Mouse (Mus musculus) limb, embryonic 10.5 days (tissue): ENCODE data around the gene Lmod2. TPM values are rescaled to one million over a fixed set of nuclear protein-coding genes. Genes with fewer than 3 reads are reported as not detected.

Source experiments
- DNase-seq: peaks from one replicate; pipeline ENCODE4 v3.0.0-alpha.2; 2017; ENCODE audit warnings: low spot score
- H3K27ac ChIP-seq: fragments of 300-500 bp; sonication (generic); 2 replicates; pipeline ENCODE4 v1.5.1; 2016; ENCODE audit warnings: mild to moderate bottlenecking
- H3K27me3 ChIP-seq: fragments of 300-500 bp; sonication (generic); 2 replicates; pipeline ENCODE4 v1.6.1; 2016; ENCODE audit warnings: low read depth, mild to moderate bottlenecking; ENCODE audit not compliant: poor library complexity, severe bottlenecking
- H3K36me3 ChIP-seq: fragments of 300-500 bp; sonication (generic); 2 replicates; pipeline ENCODE4 v1.6.1; 2016; ENCODE audit warnings: mild to moderate bottlenecking, moderate library complexity
- H3K4me1 ChIP-seq: fragments of 300-500 bp; sonication (generic); 2 replicates; pipeline ENCODE4 v1.6.1; 2016
- H3K4me3 ChIP-seq: fragments of 300-500 bp; sonication (generic); 2 replicates; pipeline ENCODE4 v1.5.1; 2016; ENCODE audit warnings: mild to moderate bottlenecking, moderate library complexity
- H3K9me3 ChIP-seq: fragments of 300-500 bp; sonication (generic); replicated peaks from 2 replicates; pipeline ENCODE4 v1.6.1; 2016; ENCODE audit warnings: mild to moderate bottlenecking
- WGBS: fragments of 180-500 bp; shearing (Covaris S2); methylation state at CpG from one replicate; pipeline ENCODE4 v1.1.7; 2016; 5-methylcytosine and 5-hydroxymethylcytosine counted together
- polyA plus RNA-seq: library from polyadenylated mRNA; unstranded; fragments of >200 nt; fragmentation: Nextera tagmentation; extraction: Ambion mirVana; gene quantifications from 2 replicates; pipeline ENCODE4 v1.2.1, GENCODE M21; 2016

Gene Lmod2
- polyA plus RNA-seq, 1 experiment from 2014 or later: 0.06 TPM

DNA sequence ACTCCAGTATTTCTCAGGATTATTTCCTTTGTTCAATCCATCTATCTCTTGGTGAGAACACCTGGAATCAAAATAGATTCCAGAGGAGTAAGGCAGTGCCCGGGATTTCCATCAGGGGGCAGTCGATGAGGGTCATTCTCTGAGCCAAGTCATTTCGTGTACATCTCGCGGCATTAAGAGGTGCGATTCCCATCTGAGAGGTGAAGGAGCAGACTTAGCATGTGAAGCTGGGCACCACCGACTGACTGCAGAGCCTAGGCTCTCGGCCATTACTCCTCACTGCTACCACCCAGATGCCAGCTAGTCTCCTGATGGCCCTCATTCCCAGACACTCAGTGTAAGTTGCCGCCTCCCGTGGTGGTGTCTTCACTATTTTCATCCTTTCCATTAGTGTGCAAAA is 8.9 kb downstream of the Lmod2 start:
- Histone ChIP-seq H3K9me3 (no peaks in the 10 kb centered on the region), H3K36me3 (no peaks in the 10 kb centered on the region), H3K27ac (no peak overlapping the region), H3K4me3 (no peak overlapping the region), H3K27me3 (no peaks in the 10 kb centered on the region), H3K4me1 (no peaks in the 10 kb centered on the region)
- 76% methylated on average over 10 of the region's 10 CpGs for WGBS
- no peak for DNase-seq

DNA sequence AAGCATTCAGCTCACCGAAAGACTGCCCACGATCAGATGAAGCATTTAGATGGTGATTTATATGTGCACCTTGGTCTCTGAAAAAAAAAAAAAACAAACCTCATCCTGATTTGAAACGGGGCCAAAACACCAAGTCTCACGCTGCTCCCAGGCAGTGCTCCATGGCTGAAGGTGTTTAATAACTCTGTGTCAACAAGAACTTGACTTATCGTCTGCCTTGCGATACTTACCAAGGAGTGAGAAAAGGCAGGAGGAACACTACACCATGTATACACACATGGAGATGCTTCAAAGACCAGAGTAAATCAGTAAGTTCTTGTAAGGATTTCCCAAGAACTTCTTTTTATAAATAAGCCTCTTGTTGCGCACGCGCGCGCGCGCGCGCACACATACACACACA is 10.0 kb downstream of the Lmod2 start:
- 90% methylated on average over 15 of the region's 15 CpGs for WGBS
- Histone ChIP-seq H3K4me1 (no peaks in the 10 kb centered on the region), H3K27me3 (no peaks in the 10 kb centered on the region), H3K36me3 (peaks cover 3% of the 10 kb centered on the region; the same call in 1 of the 2 replicates), H3K9me3 (no peaks in the 10 kb centered on the region), H3K4me3 (no peak overlapping the region), H3K27ac (no peak overlapping the region)
- DNase-seq: no peak

DNA sequence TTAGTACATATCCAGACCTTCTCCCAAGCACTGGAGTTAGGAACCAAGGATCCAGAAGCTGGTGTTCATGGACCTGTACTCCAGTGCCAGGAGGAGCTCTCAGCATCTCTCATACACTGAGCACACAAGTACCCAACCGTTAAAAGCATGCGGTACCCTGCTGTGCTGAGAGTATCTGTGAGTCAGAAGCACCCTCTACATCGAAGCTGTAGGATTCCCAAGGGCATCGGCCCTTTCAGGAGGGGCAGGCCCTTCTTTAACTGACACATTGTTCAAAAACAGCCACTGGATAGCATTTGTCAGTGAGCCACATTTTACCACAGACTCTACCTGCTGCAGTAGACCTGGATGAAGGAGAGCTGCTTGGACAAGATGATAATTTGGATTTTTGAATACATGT is 10.6 kb downstream of the Lmod2 start:
- Histone ChIP-seq H3K4me1 (no peaks in the 10 kb centered on the region), H3K9me3 (no peaks in the 10 kb centered on the region), H3K27ac (no peak overlapping the region), H3K4me3 (no peak overlapping the region), H3K36me3 (peaks cover 7% of the 10 kb centered on the region), H3K27me3 (no peaks in the 10 kb centered on the region)
- WGBS: 84% methylated on average over 4 of the region's 4 CpGs
- no peak for DNase-seq

DNA sequence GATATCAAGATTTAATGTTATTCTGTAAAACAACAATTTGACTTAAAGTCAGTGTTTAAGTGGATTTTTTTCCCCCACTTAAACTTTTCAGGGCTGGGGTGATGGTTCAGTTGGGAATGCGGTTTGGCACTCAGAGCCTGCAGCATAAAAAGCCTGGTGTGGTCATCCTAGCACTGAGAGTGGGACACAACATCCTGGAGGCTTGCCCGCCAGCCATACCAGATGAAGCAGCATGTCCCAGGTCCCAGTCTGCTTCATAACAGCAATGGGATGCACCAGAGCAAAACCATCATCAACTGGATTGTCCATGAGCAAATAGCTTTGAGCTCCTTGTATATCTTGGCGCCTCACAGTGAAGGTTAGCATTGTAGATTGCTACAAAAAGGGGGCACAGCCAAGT is 11.1 kb downstream of the Lmod2 start:
- WGBS: 93% methylated on average over 3 of the region's 3 CpGs
- H3K9me3 ChIP-seq: no peaks in the 10 kb centered on the region
- no peaks in the 10 kb centered on the region for H3K27me3 ChIP-seq
- no peak for DNase-seq
- peaks cover 13% of the 10 kb centered on the region for H3K36me3 ChIP-seq
- no peaks in the 10 kb centered on the region for H3K4me1 ChIP-seq
- no peak overlapping the region for H3K27ac ChIP-seq
- H3K4me3 ChIP-seq: no peak overlapping the region

DNA sequence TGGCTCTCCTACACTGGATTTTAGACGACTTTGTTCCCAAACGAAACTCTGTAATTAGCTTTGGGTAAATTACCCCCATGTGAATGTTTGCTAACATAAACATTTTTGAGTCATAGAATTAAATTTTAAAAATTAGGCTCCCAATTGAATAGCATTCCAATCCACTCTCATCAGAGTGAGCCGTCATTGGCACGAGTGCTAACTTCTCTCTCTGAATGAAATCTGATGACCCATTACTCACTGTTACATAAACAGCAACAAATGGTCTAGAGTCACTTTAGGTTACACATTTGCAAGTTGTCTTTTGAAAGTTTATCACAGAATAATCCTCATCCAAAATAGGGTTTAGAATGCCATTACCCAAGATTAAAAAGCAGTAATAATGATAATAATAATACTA is 12.0 kb downstream of the Lmod2 start:
- WGBS: 70% methylated on average over 4 of the region's 4 CpGs
- no peak overlapping the region for H3K27ac ChIP-seq
- DNase-seq: no peak
- H3K4me3 ChIP-seq: no peak overlapping the region
- H3K36me3 ChIP-seq: peaks cover 21% of the 10 kb centered on the region
- no peaks in the 10 kb centered on the region for H3K9me3 ChIP-seq
- H3K27me3 ChIP-seq: no peaks in the 10 kb centered on the region
- no peaks in the 10 kb centered on the region for H3K4me1 ChIP-seq

DNA sequence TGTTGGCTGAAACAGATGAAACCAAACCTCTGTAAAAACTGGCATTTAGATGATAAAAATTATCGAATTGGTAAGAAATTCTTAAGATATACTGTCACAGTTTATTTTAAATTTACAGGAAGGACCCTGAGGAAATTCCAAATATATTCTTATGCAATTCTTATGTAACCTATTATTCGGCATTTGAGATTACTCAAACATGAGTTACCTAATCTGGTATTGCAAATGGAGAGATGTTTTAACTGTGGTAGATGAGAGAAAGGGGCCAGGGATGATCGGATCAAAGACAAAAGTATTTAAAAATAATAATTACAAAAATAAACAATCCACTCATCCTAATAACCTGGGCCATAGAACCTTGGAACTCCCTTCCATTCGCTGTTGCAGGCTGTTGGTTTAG is 12.8 kb downstream of the Lmod2 start:
- Histone ChIP-seq H3K4me1 (no peaks in the 10 kb centered on the region), H3K27ac (no peak overlapping the region), H3K4me3 (no peak overlapping the region), H3K27me3 (no peaks in the 10 kb centered on the region), H3K36me3 (peaks cover 29% of the 10 kb centered on the region), H3K9me3 (no peaks in the 10 kb centered on the region)
- 88% methylated on average over 4 of the region's 4 CpGs for WGBS
- no peak for DNase-seq

DNA sequence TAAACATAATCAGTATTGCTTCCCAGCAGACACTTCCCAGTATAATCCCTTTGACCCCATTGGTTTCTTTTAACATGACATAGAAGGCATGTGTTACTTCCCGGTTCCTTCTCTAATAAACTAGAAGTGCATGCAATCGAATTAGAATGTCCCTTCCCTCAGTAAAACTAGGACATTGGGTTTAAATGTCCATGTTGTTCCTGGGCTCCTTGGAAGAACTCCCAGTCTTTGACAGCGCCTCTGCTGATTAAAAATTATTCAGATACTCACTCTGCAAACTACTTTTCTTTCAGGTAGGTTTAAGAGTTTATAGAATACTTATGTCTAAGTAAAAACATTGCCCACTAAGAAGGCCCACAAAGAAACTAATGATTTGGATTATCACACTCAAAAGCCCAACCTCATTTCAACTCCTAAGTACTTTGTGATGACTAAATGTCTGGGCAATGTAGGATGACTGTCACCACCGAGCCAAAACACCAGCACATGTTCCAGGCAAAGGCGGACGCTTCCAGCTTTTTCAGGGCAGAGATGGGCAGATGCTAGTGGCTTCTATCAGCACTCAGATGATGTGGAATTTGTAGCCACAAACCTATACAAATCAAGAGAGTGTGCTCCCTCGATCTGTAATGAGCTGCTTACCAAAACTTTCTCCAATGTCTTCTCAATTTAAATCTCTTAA is 14.7 kb downstream of the Lmod2 start:
- H3K4me1 ChIP-seq: no peaks in the 10 kb centered on the region
- peaks cover 46% of the 10 kb centered on the region for H3K36me3 ChIP-seq
- H3K27me3 ChIP-seq: no peaks in the 10 kb centered on the region
- H3K27ac ChIP-seq: no peak overlapping the region
- no peak for DNase-seq
- WGBS: 87% methylated on average over 7 of the region's 7 CpGs
- H3K4me3 ChIP-seq: no peak overlapping the region
- no peaks in the 10 kb centered on the region for H3K9me3 ChIP-seq

DNA sequence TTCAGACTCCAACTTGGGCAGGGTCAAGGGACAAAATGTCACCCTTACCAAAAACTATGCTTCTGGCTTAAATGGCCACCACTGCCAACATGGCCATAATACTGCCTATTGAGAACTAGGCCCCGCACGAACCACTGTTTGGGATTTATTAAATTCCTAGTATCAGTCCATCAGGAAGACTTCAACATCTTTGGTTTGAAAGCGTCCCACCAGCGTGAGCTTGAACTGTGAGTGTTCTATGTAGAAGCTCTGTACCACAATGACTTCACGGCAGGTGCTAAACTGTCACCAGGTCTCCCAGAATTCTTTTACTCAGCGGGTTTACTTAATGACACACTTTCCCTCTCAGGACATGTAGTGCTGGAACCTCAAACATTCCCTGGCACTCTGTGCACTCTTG is 15.8 kb downstream of the Lmod2 start:
- no peaks in the 10 kb centered on the region for H3K27me3 ChIP-seq
- no peak for DNase-seq
- no peak overlapping the region for H3K27ac ChIP-seq
- WGBS: 95% methylated on average over 6 of the region's 6 CpGs
- H3K9me3 ChIP-seq: no peaks in the 10 kb centered on the region
- no peak overlapping the region for H3K4me3 ChIP-seq
- peaks cover 58% of the 10 kb centered on the region for H3K36me3 ChIP-seq
- H3K4me1 ChIP-seq: no peaks in the 10 kb centered on the region

DNA sequence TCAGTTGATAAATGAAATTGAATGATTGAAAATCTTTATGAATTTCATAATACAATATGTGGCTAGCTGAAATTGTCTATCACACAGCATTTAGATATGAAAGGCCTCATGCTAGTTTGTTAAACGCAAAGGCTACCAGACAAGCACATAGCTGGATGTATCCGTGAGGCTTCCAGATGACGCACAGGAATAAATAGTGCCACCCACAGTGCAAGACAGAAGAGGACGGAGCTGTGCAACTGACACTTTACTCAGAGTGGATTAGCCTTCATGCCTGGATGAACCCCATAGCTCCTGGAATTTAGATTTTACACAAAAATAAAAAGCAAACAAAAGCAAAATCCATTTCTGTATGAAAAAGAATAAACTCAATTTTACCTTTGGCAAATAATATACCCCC is 16.4 kb downstream of the Lmod2 start:
- Histone ChIP-seq H3K27me3 (no peaks in the 10 kb centered on the region), H3K4me3 (no peak overlapping the region), H3K27ac (no peak overlapping the region), H3K36me3 (peaks cover 63% of the 10 kb centered on the region), H3K9me3 (no peaks in the 10 kb centered on the region), H3K4me1 (no peaks in the 10 kb centered on the region)
- no peak for DNase-seq
- 94% methylated on average over 4 of the region's 4 CpGs for WGBS

DNA sequence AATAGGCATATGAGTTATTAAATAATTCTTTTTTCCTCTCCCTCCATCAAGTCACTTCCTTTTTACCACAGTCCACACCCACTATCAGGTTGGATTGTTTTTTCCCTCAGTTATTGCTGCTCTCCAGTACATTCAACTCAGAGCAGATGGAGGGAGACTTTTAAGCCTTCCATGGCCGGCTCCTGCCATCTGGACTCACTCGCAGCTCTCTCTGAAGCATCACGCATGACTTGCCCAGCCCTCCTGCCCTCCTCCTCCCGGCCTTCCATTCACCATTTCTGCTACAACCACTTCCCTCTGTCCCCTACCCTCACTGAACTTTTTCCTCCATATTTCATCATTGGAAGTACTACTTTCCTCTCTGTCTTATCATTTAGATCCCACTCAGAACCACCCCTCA is 19.2 kb downstream of the Lmod2 start:
- H3K4me3 ChIP-seq: no peak overlapping the region
- no peak for DNase-seq
- WGBS: 86% methylated on average over 4 of the region's 4 CpGs
- H3K9me3 ChIP-seq: no peaks in the 10 kb centered on the region
- peaks cover 73% of the 10 kb centered on the region for H3K36me3 ChIP-seq
- no peak overlapping the region for H3K27ac ChIP-seq
- H3K27me3 ChIP-seq: no peaks in the 10 kb centered on the region
- H3K4me1 ChIP-seq: no peaks in the 10 kb centered on the region

DNA sequence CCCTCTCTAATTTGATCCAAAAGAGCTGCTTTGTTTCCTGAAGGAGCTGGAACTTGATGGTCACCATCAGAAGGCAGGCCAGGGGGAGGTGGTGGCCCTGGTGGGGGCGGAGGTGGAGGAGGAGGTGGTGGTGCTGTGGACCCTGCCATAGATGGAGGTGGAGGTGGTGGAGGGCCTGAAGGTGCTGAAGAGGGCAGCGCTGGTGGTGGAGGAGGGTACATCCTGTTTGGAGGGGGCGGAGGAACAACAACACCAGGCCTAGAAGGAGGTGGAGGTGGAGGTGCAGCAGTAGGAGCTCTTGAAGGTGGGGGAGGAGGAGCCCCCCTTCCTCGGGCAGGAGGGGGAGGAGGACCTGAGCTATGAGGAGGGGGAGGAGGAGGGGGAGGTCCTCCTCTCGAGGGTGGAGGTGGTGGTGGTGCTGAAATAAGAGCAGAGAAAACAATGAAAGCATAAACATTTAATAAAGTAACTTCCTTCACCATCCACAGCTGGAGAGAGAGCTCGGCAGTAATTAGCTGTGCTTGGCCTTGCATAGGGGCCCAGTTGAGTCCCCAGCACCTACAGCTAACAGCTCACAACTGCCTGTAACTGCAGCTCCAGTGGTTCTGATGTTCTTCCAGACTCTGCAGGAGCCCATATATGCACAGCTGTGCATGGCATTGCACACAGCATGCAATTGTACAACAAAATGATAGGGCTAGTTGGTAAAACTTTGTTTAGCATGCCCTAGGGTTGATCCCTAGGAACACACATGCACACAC is 21.9 kb downstream of the Lmod2 start:
- Histone ChIP-seq H3K4me3 (no peak overlapping the region), H3K4me1 (no peaks in the 10 kb centered on the region), H3K27ac (no peak overlapping the region), H3K36me3 (peaks cover 71% of the 10 kb centered on the region), H3K27me3 (no peaks in the 10 kb centered on the region), H3K9me3 (no peaks in the 10 kb centered on the region)
- 61% methylated on average over 6 of the region's 6 CpGs for WGBS
- no peak for DNase-seq

DNA sequence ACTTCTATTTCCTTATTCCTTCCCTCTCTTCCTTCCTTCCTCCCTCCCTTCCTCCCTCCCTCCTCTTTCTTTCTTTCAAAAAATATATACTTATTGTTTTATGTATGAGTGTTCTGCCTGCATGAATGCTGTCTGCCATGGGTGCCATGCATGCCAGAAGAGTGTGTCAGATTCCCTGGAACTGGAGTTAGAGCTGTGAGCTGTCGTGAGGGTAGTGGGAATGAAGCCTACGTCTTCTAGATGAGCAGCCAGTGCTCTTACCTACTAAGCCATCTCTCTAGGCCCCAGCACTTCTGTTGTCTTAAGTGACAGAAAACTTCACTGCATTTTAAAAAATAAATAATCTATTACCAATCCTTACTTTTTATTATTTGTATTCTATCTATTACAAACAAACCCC is 23.4 kb downstream of the Lmod2 start:
- no peaks in the 10 kb centered on the region for H3K9me3 ChIP-seq
- DNase-seq: no peak
- H3K27ac ChIP-seq: no peak overlapping the region
- no peaks in the 10 kb centered on the region for H3K27me3 ChIP-seq
- 88% methylated on average over 2 of the region's 2 CpGs for WGBS
- no peak overlapping the region for H3K4me3 ChIP-seq
- H3K4me1 ChIP-seq: no peaks in the 10 kb centered on the region
- peaks cover 67% of the 10 kb centered on the region for H3K36me3 ChIP-seq

DNA sequence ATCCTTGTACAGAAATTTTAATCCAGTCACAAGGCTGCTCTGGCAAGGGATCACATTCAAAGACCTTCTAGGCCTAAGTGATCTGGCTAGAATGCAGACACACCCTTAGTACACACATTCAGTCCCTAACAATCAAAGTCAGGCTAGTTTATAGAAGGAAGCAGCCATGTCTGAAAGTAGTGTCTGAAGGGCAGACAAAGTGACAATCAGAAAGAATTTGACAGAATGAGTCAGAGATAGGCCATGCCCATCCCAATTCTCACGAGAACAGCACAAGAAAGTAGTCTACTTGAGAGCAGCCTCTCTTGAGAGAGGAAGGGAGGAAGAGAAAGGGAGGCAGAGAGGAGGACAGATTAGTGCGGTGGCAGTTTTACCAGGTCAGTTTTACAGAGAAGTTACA is 24.5 kb downstream of the Lmod2 start:
- Histone ChIP-seq H3K4me3 (no peak overlapping the region), H3K36me3 (peaks cover 62% of the 10 kb centered on the region), H3K27me3 (no peaks in the 10 kb centered on the region), H3K4me1 (no peaks in the 10 kb centered on the region), H3K27ac (no peak overlapping the region), H3K9me3 (no peaks in the 10 kb centered on the region)
- 88% methylated on average over 2 of the region's 2 CpGs for WGBS
- DNase-seq: no peak
